Mouse (Mus musculus): Measurements from ENCODE around the gene S100a3. TPM values are rescaled to one million over a fixed set of nuclear protein-coding genes. Genes with fewer than 3 reads are reported as not detected.

Gene S100a3
- polyA plus RNA-seq, 1 experiment: 14.0 TPM

- no peaks in the 10 kb centered on the region for H3K27me3 ChIP-seq (ENCODE audit: control insufficient read depth, insufficient read depth, low read length)
Measured at GRCm38 (mm10) chr3:90601486-90602110, 41.2 kb downstream of the S100a3 start, which contains the start of gene Gm42674. Gene Gm42674 (plus strand): TSS chr3:90601904.

GRCm38 (mm10) chr3:90603623-90604022 is 43.2 kb downstream of the S100a3 start, which contains the start of gene S100a4:
Gene S100a4 (plus strand): TSS chr3:90603771.
- Histone ChIP-seq H3K4me1 (replicated peaks; ENCODE audit: control insufficient read depth, insufficient read depth, low read length) (peaks cover 24% of the 10 kb centered on the region), H3K4me3 (ENCODE audit: control insufficient read depth, insufficient read depth, low read length) (no peak within 1 kb of the TSS), H3K27ac (ENCODE audit: control insufficient read depth, insufficient read depth, low read length) (no peak within 1 kb of the TSS), H3K27me3 (ENCODE audit: control insufficient read depth, insufficient read depth, low read length) (no peaks in the 10 kb centered on the region), H3K36me3 (ENCODE audit: control insufficient read depth, insufficient read depth, low read length) (no peaks in the 10 kb centered on the region)
- DNase-seq: no peak
- 33% methylated on average over 3 of the region's 3 CpGs for WGBS
- TF ChIP-seq CTCF (IDR thresholded peaks at IDR 0.05; ENCODE audit: borderline replicate concordance, control insufficient read depth, extremely low read depth, insufficient read depth, low read length, poor library complexity) (no peak), POLR2A (IDR thresholded peaks at IDR 0.05; ENCODE audit: control insufficient read depth, extremely low read depth, insufficient read depth, low read length, poor library complexity) (no peak)

More at GRCm38 (mm10) chr3:90601486-90602110, 41.2 kb downstream of the S100a3 start, which contains the start of gene Gm42674:
- TF ChIP-seq POLR2A (IDR thresholded peaks at IDR 0.05; ENCODE audit: control insufficient read depth, extremely low read depth, insufficient read depth, low read length, poor library complexity): no peak
- TF ChIP-seq CTCF (IDR thresholded peaks at IDR 0.05; ENCODE audit: borderline replicate concordance, control insufficient read depth, extremely low read depth, insufficient read depth, low read length, poor library complexity): no peak
- Histone ChIP-seq H3K4me1 (replicated peaks; ENCODE audit: control insufficient read depth, insufficient read depth, low read length) (peaks cover 24% of the 10 kb centered on the region), H3K27ac (ENCODE audit: control insufficient read depth, insufficient read depth, low read length) (no peak within 1 kb of the TSS), H3K4me3 (ENCODE audit: control insufficient read depth, insufficient read depth, low read length) (no peak within 1 kb of the TSS), H3K36me3 (ENCODE audit: control insufficient read depth, insufficient read depth, low read length) (no peaks in the 10 kb centered on the region)
- DNase-seq: no peak
- WGBS: 92% methylated on average over 11 of the region's 11 CpGs

DNA sequence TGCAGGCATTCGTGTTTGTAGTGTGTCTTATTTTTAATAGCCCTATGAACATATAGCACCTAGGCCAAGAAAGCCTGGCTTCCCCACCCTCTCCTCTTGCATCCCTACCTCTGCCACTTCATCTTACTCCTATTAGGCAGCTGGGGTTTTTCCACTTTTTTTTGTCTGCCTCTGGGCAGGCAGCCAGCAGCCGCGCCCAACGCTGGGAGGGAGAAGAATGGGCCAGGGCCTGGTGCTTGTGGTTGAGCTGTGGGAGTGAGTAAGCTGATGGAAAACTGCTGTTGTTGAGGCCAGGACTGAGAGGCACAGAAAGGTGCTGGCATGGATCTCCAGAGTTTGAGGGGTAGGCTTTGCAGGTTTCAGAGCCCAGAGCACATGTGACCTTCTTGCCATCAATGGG is 44.0 kb downstream of the S100a3 start:
- 30% methylated on average over 4 of the region's 4 CpGs for WGBS
- Histone ChIP-seq H3K27me3 (ENCODE audit: control insufficient read depth, insufficient read depth, low read length) (no peaks in the 10 kb centered on the region), H3K36me3 (ENCODE audit: control insufficient read depth, insufficient read depth, low read length) (no peaks in the 10 kb centered on the region), H3K27ac (ENCODE audit: control insufficient read depth, insufficient read depth, low read length) (no peak overlapping the region), H3K4me3 (ENCODE audit: control insufficient read depth, insufficient read depth, low read length) (no peak overlapping the region), H3K4me1 (replicated peaks; ENCODE audit: control insufficient read depth, insufficient read depth, low read length) (peaks cover 27% of the 10 kb centered on the region)
- no peak for DNase-seq
- TF ChIP-seq POLR2A (IDR thresholded peaks at IDR 0.05; ENCODE audit: control insufficient read depth, extremely low read depth, insufficient read depth, low read length, poor library complexity) (no peak), CTCF (IDR thresholded peaks at IDR 0.05; ENCODE audit: borderline replicate concordance, control insufficient read depth, extremely low read depth, insufficient read depth, low read length, poor library complexity) (no peak)

DNA sequence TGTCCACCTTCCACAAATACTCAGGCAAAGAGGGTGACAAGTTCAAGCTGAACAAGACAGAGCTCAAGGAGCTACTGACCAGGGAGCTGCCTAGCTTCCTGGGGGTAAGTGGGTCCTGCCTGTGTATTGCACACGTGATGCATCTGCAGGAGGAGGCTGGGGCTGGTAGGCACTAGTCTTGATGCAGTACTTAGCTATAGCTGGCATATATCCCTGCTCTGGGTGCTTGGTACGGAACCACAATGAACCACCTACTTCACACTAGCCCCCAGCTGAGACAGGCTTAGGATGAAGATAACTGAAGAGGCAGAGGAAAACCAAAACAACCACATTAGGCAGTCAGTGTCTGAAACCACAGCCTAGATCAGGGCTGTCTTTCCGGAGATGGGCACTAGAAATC is 44.7 kb downstream of the S100a3 start:
- no peak overlapping the region for H3K27ac ChIP-seq (ENCODE audit: control insufficient read depth, insufficient read depth, low read length)
- TF ChIP-seq CTCF (IDR thresholded peaks at IDR 0.05; ENCODE audit: borderline replicate concordance, control insufficient read depth, extremely low read depth, insufficient read depth, low read length, poor library complexity): no peak
- no peak for TF ChIP-seq POLR2A (IDR thresholded peaks at IDR 0.05; ENCODE audit: control insufficient read depth, extremely low read depth, insufficient read depth, low read length, poor library complexity)
- H3K27me3 ChIP-seq (ENCODE audit: control insufficient read depth, insufficient read depth, low read length): no peaks in the 10 kb centered on the region
- no peak for DNase-seq
- H3K36me3 ChIP-seq (ENCODE audit: control insufficient read depth, insufficient read depth, low read length): no peaks in the 10 kb centered on the region
- WGBS: 4% methylated on average over 3 of the region's 3 CpGs
- no peak overlapping the region for H3K4me3 ChIP-seq (ENCODE audit: control insufficient read depth, insufficient read depth, low read length)
- H3K4me1 ChIP-seq (replicated peaks; ENCODE audit: control insufficient read depth, insufficient read depth, low read length): peaks cover 25% of the 10 kb centered on the region

- no peak for DNase-seq
- Histone ChIP-seq H3K27ac (ENCODE audit: control insufficient read depth, insufficient read depth, low read length) (no peak overlapping the region), H3K4me3 (ENCODE audit: control insufficient read depth, insufficient read depth, low read length) (no peak overlapping the region), H3K4me1 (replicated peaks; ENCODE audit: control insufficient read depth, insufficient read depth, low read length) (peaks cover 25% of the 10 kb centered on the region), H3K36me3 (ENCODE audit: control insufficient read depth, insufficient read depth, low read length) (no peaks in the 10 kb centered on the region), H3K27me3 (ENCODE audit: control insufficient read depth, insufficient read depth, low read length) (no peaks in the 10 kb centered on the region)
- no peak for TF ChIP-seq POLR2A (IDR thresholded peaks at IDR 0.05; ENCODE audit: control insufficient read depth, extremely low read depth, insufficient read depth, low read length, poor library complexity)
- no peak for TF ChIP-seq CTCF (IDR thresholded peaks at IDR 0.05; ENCODE audit: borderline replicate concordance, control insufficient read depth, extremely low read depth, insufficient read depth, low read length, poor library complexity)
- 51% methylated on average over 2 of the region's 2 CpGs for WGBS
Measured at GRCm38 (mm10) chr3:90605736-90606135, 45.4 kb downstream of the S100a3 start.

- WGBS: 65% methylated on average over 6 of the region's 6 CpGs
- H3K4me1 ChIP-seq (replicated peaks; ENCODE audit: control insufficient read depth, insufficient read depth, low read length): peaks cover 25% of the 10 kb centered on the region
- no peaks in the 10 kb centered on the region for H3K36me3 ChIP-seq (ENCODE audit: control insufficient read depth, insufficient read depth, low read length)
- no peak for DNase-seq
- no peak overlapping the region for H3K4me3 ChIP-seq (ENCODE audit: control insufficient read depth, insufficient read depth, low read length)
- H3K27me3 ChIP-seq (ENCODE audit: control insufficient read depth, insufficient read depth, low read length): no peaks in the 10 kb centered on the region
- H3K27ac ChIP-seq (ENCODE audit: control insufficient read depth, insufficient read depth, low read length): no peak overlapping the region
- TF ChIP-seq POLR2A (IDR thresholded peaks at IDR 0.05; ENCODE audit: control insufficient read depth, extremely low read depth, insufficient read depth, low read length, poor library complexity) (no peak), CTCF (IDR thresholded peaks at IDR 0.05; ENCODE audit: borderline replicate concordance, control insufficient read depth, extremely low read depth, insufficient read depth, low read length, poor library complexity) (no peak)
Measured at GRCm38 (mm10) chr3:90606185-90606584, 45.8 kb downstream of the S100a3 start.
